Mouse (Mus musculus) MEL (cell line): ENCODE measurements at regions not wholly inside any gene's neighbourhood (a gene's known extent, or its start where the extent isn't known, plus 50 kb on each side); places are given as distances from the start of the nearest gene placed in this dataset.
A peak's percentile ranks its signal among the peaks of the same experiment; 100 is the strongest.

Experiments
- DNase-seq: peaks from one replicate; pipeline ENCODE4 v3.0.0; 2011; ENCODE audit warnings: low read depth, low spot score
- H3K27ac ChIP-seq: 2 replicates; pipeline ENCODE4 v1.5.1; 2012; ENCODE audit warnings: low read depth, mild to moderate bottlenecking, control low read depth, low read length, moderate library complexity; ENCODE audit not compliant: control insufficient read depth
- H3K27me3 ChIP-seq, 2 experiments: fragments of 150-350 bp in 1 of 2; sonication (generic) in 1 of 2; 2 replicates each; pipeline ENCODE4 v1.6.1; 2012; ENCODE audit warnings: low read length in 2 of 2, mild to moderate bottlenecking in 2 of 2, improper control_type of control experiment in 1 of 2, moderate library complexity in 1 of 2; ENCODE audit not compliant: insufficient read depth in 2 of 2, control insufficient read depth in 1 of 2
- H3K36me3 ChIP-seq, 2 experiments: 2 replicates each; pipeline ENCODE4 v1.6.1; 2012 to 2014; ENCODE audit warnings: low read length in 2 of 2, improper control_type of control experiment in 1 of 2, inconsistent platforms in 1 of 2, mild to moderate bottlenecking in 1 of 2; ENCODE audit not compliant: insufficient read depth in 2 of 2, control insufficient read depth in 1 of 2
- H3K4me1 ChIP-seq, 2 experiments: fragments of 150-350 bp in 1 of 2; sonication (generic) in 1 of 2; 2 replicates each; pipeline ENCODE4 v1.6.1; 2012; ENCODE audit warnings: low read length in 2 of 2, improper control_type of control experiment in 1 of 2, mild to moderate bottlenecking in 1 of 2; ENCODE audit not compliant: insufficient read depth in 2 of 2, control insufficient read depth in 1 of 2
- H3K4me3 ChIP-seq, 2 experiments: fragments of 150-350 bp in 1 of 2; sonication (generic) in 1 of 2; 2 replicates each; pipeline ENCODE4 v1.5.1; 2012; ENCODE audit warnings: low read depth in 2 of 2, low read length in 2 of 2, mild to moderate bottlenecking in 2 of 2, moderate library complexity in 2 of 2, control low read depth in 1 of 2, improper control_type of control experiment in 1 of 2; ENCODE audit not compliant: control insufficient read depth in 1 of 2, insufficient read depth in 1 of 2
- H3K79me2 ChIP-seq: 2 replicates; pipeline ENCODE4 v1.6.1; 2012; ENCODE audit warnings: mild to moderate bottlenecking, low read length, moderate library complexity; ENCODE audit not compliant: control insufficient read depth, poor library complexity, insufficient read depth
- H3K9ac ChIP-seq: 2 replicates; pipeline ENCODE4 v1.6.1; 2012; ENCODE audit warnings: low read depth, mild to moderate bottlenecking, control low read depth, low read length, moderate library complexity; ENCODE audit not compliant: control insufficient read depth, poor library complexity, severe bottlenecking
- H3K9me3 ChIP-seq: fragments of 150-350 bp; sonication (generic); replicated peaks from 2 replicates; pipeline ENCODE4 v1.6.1; 2012; ENCODE audit warnings: mild to moderate bottlenecking, low read length, improper control_type of control experiment, moderate library complexity; ENCODE audit not compliant: insufficient read depth
- CHD1 ChIP-seq: IDR thresholded peaks from 2 replicates; pipeline ENCODE4 v1.6.1; 2012; ENCODE audit warnings: low read depth, mild to moderate bottlenecking, inconsistent platforms, low read length, improper control_type of control experiment
- CTCF ChIP-seq, 3 experiments: IDR thresholded peaks in 2 of 3; conservative IDR thresholded peaks in 1 of 3; 2 replicates each; pipeline ENCODE4 v1.5.1; 2011 to 2012; ENCODE audit warnings: low read length in 3 of 3, low read depth in 2 of 3, mild to moderate bottlenecking in 2 of 3, improper control_type of control experiment in 1 of 3, inconsistent platforms in 1 of 3, mixed read lengths in 1 of 3, moderate library complexity in 1 of 3; ENCODE audit not compliant: control insufficient read depth in 1 of 3, insufficient read depth in 1 of 3, poor library complexity in 1 of 3, severe bottlenecking in 1 of 3
- ELF1 ChIP-seq: IDR thresholded peaks from 2 replicates; pipeline ENCODE4 v1.6.1; 2014; ENCODE audit warnings: low read depth, mild to moderate bottlenecking, inconsistent platforms, low read length, improper control_type of control experiment, moderate library complexity
- EP300 ChIP-seq, 2 experiments: IDR thresholded peaks; 2 replicates each; pipeline ENCODE4 v1.6.1; 2011; ENCODE audit warnings: improper control_type of control experiment in 2 of 2, low read length in 2 of 2, low read depth in 1 of 2, mild to moderate bottlenecking in 1 of 2
- ETS1 ChIP-seq: IDR thresholded peaks from 2 replicates; pipeline ENCODE4 v1.6.1; 2012; ENCODE audit warnings: low read depth, mild to moderate bottlenecking, inconsistent platforms, low read length, improper control_type of control experiment, moderate library complexity
- GABPA ChIP-seq: IDR thresholded peaks from 2 replicates; pipeline ENCODE4 v1.6.1; 2012; ENCODE audit warnings: low read depth, mild to moderate bottlenecking, inconsistent platforms, low read length, improper control_type of control experiment, moderate library complexity
- GATA1 ChIP-seq: IDR thresholded peaks from 2 replicates; pipeline ENCODE4 v1.6.1; 2011; ENCODE audit warnings: low read depth, low read length, improper control_type of control experiment
- MAFK ChIP-seq: IDR thresholded peaks from 2 replicates; pipeline ENCODE4 v1.6.1; 2011; ENCODE audit warnings: low read depth, mild to moderate bottlenecking, low read length, improper control_type of control experiment, borderline replicate concordance
- MAX ChIP-seq: IDR thresholded peaks from 2 replicates; pipeline ENCODE4 v1.6.1; 2011; ENCODE audit warnings: low read length, improper control_type of control experiment
- MAZ ChIP-seq: IDR thresholded peaks from 2 replicates; pipeline ENCODE4 v1.6.1; 2012; ENCODE audit warnings: low read depth, mild to moderate bottlenecking, inconsistent platforms, low read length, improper control_type of control experiment
- MXI1 ChIP-seq: IDR thresholded peaks from 2 replicates; pipeline ENCODE4 v1.6.1; 2011; ENCODE audit warnings: mild to moderate bottlenecking, low read depth, low read length, improper control_type of control experiment
- NELFE ChIP-seq: IDR thresholded peaks from 2 replicates; pipeline ENCODE4 v1.6.1; 2011; ENCODE audit warnings: low read depth, low read length, improper control_type of control experiment
- NRF1 ChIP-seq: IDR thresholded peaks from 2 replicates; pipeline ENCODE4 v1.6.1; 2014; ENCODE audit warnings: low read depth, mild to moderate bottlenecking, inconsistent platforms, low read length, improper control_type of control experiment, moderate library complexity; ENCODE audit not compliant: poor library complexity, insufficient read depth, severe bottlenecking
- RAD21 ChIP-seq: IDR thresholded peaks from 2 replicates; pipeline ENCODE4 v1.6.1; 2011; ENCODE audit warnings: mild to moderate bottlenecking, low read depth, low read length, improper control_type of control experiment
- RCOR1 ChIP-seq: IDR thresholded peaks from 2 replicates; pipeline ENCODE4 v1.6.1; 2012; ENCODE audit warnings: low read depth, mild to moderate bottlenecking, inconsistent platforms, low read length, improper control_type of control experiment
- SMC3 ChIP-seq: IDR thresholded peaks from 2 replicates; pipeline ENCODE4 v1.6.1; 2011; ENCODE audit warnings: low read depth, low read length, improper control_type of control experiment
- TAL1 ChIP-seq: IDR thresholded peaks from 2 replicates; pipeline ENCODE4 v1.6.1; 2012; ENCODE audit warnings: mild to moderate bottlenecking, inconsistent platforms, low read length, moderate library complexity, mixed read lengths
- TBP ChIP-seq: IDR thresholded peaks from 2 replicates; pipeline ENCODE4 v1.8.0; 2011; ENCODE audit warnings: low read depth, low read length, improper control_type of control experiment
- TCF12 ChIP-seq: IDR thresholded peaks from 2 replicates; pipeline ENCODE4 v1.6.1; 2014; ENCODE audit warnings: low read depth, mild to moderate bottlenecking, inconsistent platforms, low read length, improper control_type of control experiment, moderate library complexity
- UBTF ChIP-seq: IDR thresholded peaks from 2 replicates; pipeline ENCODE4 v1.6.1; 2012; ENCODE audit warnings: low read depth, mild to moderate bottlenecking, inconsistent platforms, low read length, improper control_type of control experiment, moderate library complexity, borderline replicate concordance; ENCODE audit not compliant: insufficient read depth
- USF1 ChIP-seq: IDR thresholded peaks from 2 replicates; pipeline ENCODE4 v1.6.1; 2014; ENCODE audit warnings: low read depth, mild to moderate bottlenecking, inconsistent platforms, low read length, improper control_type of control experiment, moderate library complexity
- ZC3H11A ChIP-seq: IDR thresholded peaks from 2 replicates; pipeline ENCODE4 v1.6.1; 2012; ENCODE audit warnings: low read depth, mild to moderate bottlenecking, inconsistent platforms, low read length, improper control_type of control experiment
- ZNF384 ChIP-seq: IDR thresholded peaks from 2 replicates; pipeline ENCODE4 v1.6.1; 2012; ENCODE audit warnings: low read depth, mild to moderate bottlenecking, inconsistent platforms, low read length, improper control_type of control experiment

- DNase-seq: no peak
Observed at GRCm38 (mm10) chr3:52926549-52926948, 90.5 kb downstream of the Cog6 start.

GRCm38 (mm10) chr3:52925223-52925622 is 91.8 kb downstream of the Cog6 start:
- Histone ChIP-seq H3K27me3 (no peaks in the 10 kb centered on the region), H3K4me1 (no peaks in the 10 kb centered on the region), H3K36me3 (no peaks in the 10 kb centered on the region), H3K79me2 (no peaks in the 10 kb centered on the region), H3K4me3 (no peak overlapping the region), H3K27ac (no peak overlapping the region), H3K9ac (no peak overlapping the region), H3K9me3 (no peaks in the 10 kb centered on the region)
- peak; percentile 52 for DNase-seq
- TF ChIP-seq RAD21 (peak; percentile 67), RCOR1 (no peak), GABPA (no peak), TCF12 (no peak), SMC3 (peak; percentile 73), NELFE (no peak), NRF1 (no peak), EP300 (IDR thresholded peaks at IDR 0.05; ENCODE audit: low read depth in 1 of 2, low read length in 2 of 2) (no peak), TAL1 (no peak), CHD1 (no peak), ZC3H11A (peak; percentile 55), ETS1 (no peak), MXI1 (no peak), ZNF384 (no peak), ELF1 (no peak), MAZ (no peak), USF1 (no peak), UBTF (no peak), CTCF (IDR thresholded peaks at IDR 0.05 in 2 of 3, conservative IDR thresholded peaks at IDR 0.05 in 1 of 3; ENCODE audit: control insufficient read depth in 1 of 3, insufficient read depth in 1 of 3, low read depth in 2 of 3, low read length in 3 of 3, poor library complexity in 1 of 3, severe bottlenecking in 1 of 3) (peak; percentile 58 to 65 (median 60)), GATA1 (no peak)

More at GRCm38 (mm10) chr3:52926549-52926948, 90.5 kb downstream of the Cog6 start:
- no peak for TF ChIP-seq TBP
- no peak for TF ChIP-seq MAFK
- TF ChIP-seq NRF1: no peak
- TF ChIP-seq GATA1: no peak
- TF ChIP-seq UBTF: no peak
- no peak for TF ChIP-seq MAX
- Histone ChIP-seq H3K4me3 (no peak overlapping the region), H3K27ac (no peak overlapping the region), H3K4me1 (no peaks in the 10 kb centered on the region), H3K36me3 (no peaks in the 10 kb centered on the region), H3K9me3 (no peaks in the 10 kb centered on the region), H3K79me2 (no peaks in the 10 kb centered on the region), H3K27me3 (no peaks in the 10 kb centered on the region), H3K9ac (no peak overlapping the region)
